Mouse (Mus musculus): ENCODE results near the gene Amotl2. TPM values are rescaled to one million over a fixed set of nuclear protein-coding genes. Genes with fewer than 3 reads are reported as not detected.

Gene Amotl2
- polyA plus RNA-seq, 1 experiment = 10.7 TPM

- Histone ChIP-seq H3K4me3 (ENCODE audit: extremely low read depth, insufficient read depth, insufficient read length) (no peak overlapping the region), H3K4me1 (ENCODE audit: control insufficient read depth, insufficient read depth, insufficient read length) (no peaks in the 10 kb centered on the region), H3K27ac (ENCODE audit: insufficient read depth, low read length) (no peak overlapping the region), H3K36me3 (ENCODE audit: control insufficient read depth, insufficient read depth, low read length) (no peaks in the 10 kb centered on the region), H3K27me3 (ENCODE audit: control insufficient read depth, insufficient read depth, low read length) (peaks cover 6% of the 10 kb centered on the region; the same call in 1 of the 2 replicates)
- WGBS = 18% methylated on average over 13 of the region's 13 CpGs
- TF ChIP-seq CTCF (IDR thresholded peaks at IDR 0.05; ENCODE audit: extremely low read depth, insufficient read depth, insufficient read length, insufficient replicate concordance) (no peak), POLR2A (IDR thresholded peaks at IDR 0.05; ENCODE audit: low read depth, low read length) (no peak)
- DNase-seq (ENCODE audit: low read depth in 1 of 2, low spot score in 2 of 2) = no peak
These were observed 27.0 kb upstream of the Amotl2 start for GRCm38 (mm10) chr9:102689406-102689939.

- Histone ChIP-seq H3K27ac (ENCODE audit: insufficient read depth, low read length) (no peak overlapping the region), H3K4me1 (ENCODE audit: control insufficient read depth, insufficient read depth, insufficient read length) (no peaks in the 10 kb centered on the region), H3K27me3 (ENCODE audit: control insufficient read depth, insufficient read depth, low read length) (peaks cover 6% of the 10 kb centered on the region; the same call in 1 of the 2 replicates), H3K4me3 (ENCODE audit: extremely low read depth, insufficient read depth, insufficient read length) (no peak overlapping the region), H3K36me3 (ENCODE audit: control insufficient read depth, insufficient read depth, low read length) (no peaks in the 10 kb centered on the region)
- WGBS = 3% methylated on average over 44 of the region's 44 CpGs
- TF ChIP-seq CTCF (IDR thresholded peaks at IDR 0.05; ENCODE audit: extremely low read depth, insufficient read depth, insufficient read length, insufficient replicate concordance) (no peak), POLR2A (IDR thresholded peaks at IDR 0.05; ENCODE audit: low read depth, low read length) (no peak)
- DNase-seq (ENCODE audit: low read depth in 1 of 2, low spot score in 2 of 2) = no peak
These were observed 26.4 kb upstream of the Amotl2 start for GRCm38 (mm10) chr9:102689940-102690642.

- TF ChIP-seq CTCF (IDR thresholded peaks at IDR 0.05; ENCODE audit: extremely low read depth, insufficient read depth, insufficient read length, insufficient replicate concordance) (no peak), POLR2A (IDR thresholded peaks at IDR 0.05; ENCODE audit: low read depth, low read length) (no peak)
- WGBS = 41% methylated on average over 15 of the region's 15 CpGs
- H3K4me1 ChIP-seq (ENCODE audit: control insufficient read depth, insufficient read depth, insufficient read length) = no peaks in the 10 kb centered on the region
- no peak for DNase-seq (ENCODE audit: low read depth in 1 of 2, low spot score in 2 of 2)
- H3K4me3 ChIP-seq (ENCODE audit: extremely low read depth, insufficient read depth, insufficient read length) = no peak overlapping the region
- H3K36me3 ChIP-seq (ENCODE audit: control insufficient read depth, insufficient read depth, low read length) = no peaks in the 10 kb centered on the region
- no peak overlapping the region for H3K27ac ChIP-seq (ENCODE audit: insufficient read depth, low read length)
- peaks cover 6% of the 10 kb centered on the region; the same call in 1 of the 2 replicates for H3K27me3 ChIP-seq (ENCODE audit: control insufficient read depth, insufficient read depth, low read length)
These were observed 25.6 kb upstream of the Amotl2 start for GRCm38 (mm10) chr9:102690891-102691290.

- H3K27me3 ChIP-seq (ENCODE audit: control insufficient read depth, insufficient read depth, low read length) = peaks cover 6% of the 10 kb centered on the region; the same call in 1 of the 2 replicates
These were observed 23.7 kb upstream of the Amotl2 start for GRCm38 (mm10) chr9:102692564-102693475.

GRCm38 (mm10) chr9:102701042-102701441 is 15.4 kb upstream of the Amotl2 start:
- Histone ChIP-seq H3K27me3 (ENCODE audit: control insufficient read depth, insufficient read depth, low read length) (no peaks in the 10 kb centered on the region), H3K36me3 (ENCODE audit: control insufficient read depth, insufficient read depth, low read length) (no peaks in the 10 kb centered on the region), H3K27ac (ENCODE audit: insufficient read depth, low read length) (no peak overlapping the region), H3K4me1 (ENCODE audit: control insufficient read depth, insufficient read depth, insufficient read length) (no peaks in the 10 kb centered on the region), H3K4me3 (ENCODE audit: extremely low read depth, insufficient read depth, insufficient read length) (no peak overlapping the region)
- no peak for TF ChIP-seq CTCF (IDR thresholded peaks at IDR 0.05; ENCODE audit: extremely low read depth, insufficient read depth, insufficient read length, insufficient replicate concordance)
- TF ChIP-seq POLR2A (IDR thresholded peaks at IDR 0.05; ENCODE audit: low read depth, low read length) = no peak
- no peak for DNase-seq (ENCODE audit: low read depth in 1 of 2, low spot score in 2 of 2)
- 87% methylated on average over 6 of the region's 6 CpGs for WGBS

More at GRCm38 (mm10) chr9:102692564-102693475, 23.7 kb upstream of the Amotl2 start:
- H3K36me3 ChIP-seq (ENCODE audit: control insufficient read depth, insufficient read depth, low read length) = no peaks in the 10 kb centered on the region
- H3K4me1 ChIP-seq (ENCODE audit: control insufficient read depth, insufficient read depth, insufficient read length) = no peaks in the 10 kb centered on the region
- no peak for DNase-seq (ENCODE audit: low read depth in 1 of 2, low spot score in 2 of 2)
- TF ChIP-seq POLR2A (IDR thresholded peaks at IDR 0.05; ENCODE audit: low read depth, low read length) (no peak), CTCF (IDR thresholded peaks at IDR 0.05; ENCODE audit: extremely low read depth, insufficient read depth, insufficient read length, insufficient replicate concordance) (no peak)
- no peak overlapping the region for H3K4me3 ChIP-seq (ENCODE audit: extremely low read depth, insufficient read depth, insufficient read length)
- no peak overlapping the region for H3K27ac ChIP-seq (ENCODE audit: insufficient read depth, low read length)
- 59% methylated on average over 9 of the region's 9 CpGs for WGBS

GRCm38 (mm10) chr9:102709504-102710135 is 6.9 kb upstream of the Amotl2 start:
- Histone ChIP-seq H3K4me1 (ENCODE audit: control insufficient read depth, insufficient read depth, insufficient read length) (no peaks in the 10 kb centered on the region), H3K27me3 (ENCODE audit: control insufficient read depth, insufficient read depth, low read length) (no peaks in the 10 kb centered on the region), H3K36me3 (ENCODE audit: control insufficient read depth, insufficient read depth, low read length) (no peaks in the 10 kb centered on the region), H3K27ac (ENCODE audit: insufficient read depth, low read length) (no peak overlapping the region), H3K4me3 (ENCODE audit: extremely low read depth, insufficient read depth, insufficient read length) (no peak overlapping the region)
- DNase-seq (ENCODE audit: low read depth in 1 of 2, low spot score in 2 of 2) = no peak
- TF ChIP-seq POLR2A (IDR thresholded peaks at IDR 0.05; ENCODE audit: low read depth, low read length) = no peak
- WGBS = 78% methylated on average over 15 of the region's 15 CpGs

Measured in spleen, adult 2 months (tissue).